Mouse (Mus musculus): ENCODE measurements at regions not wholly inside any gene's neighbourhood (a gene's known extent, or its start where the extent isn't known, plus 50 kb on each side); places are given as distances from the start of the nearest gene placed in this dataset.
"Not testable (repeated sequence)": the region's sequence is repeated elsewhere in the genome, so short reads cannot be mapped to it uniquely, and the experiment has no call there.

DNA sequence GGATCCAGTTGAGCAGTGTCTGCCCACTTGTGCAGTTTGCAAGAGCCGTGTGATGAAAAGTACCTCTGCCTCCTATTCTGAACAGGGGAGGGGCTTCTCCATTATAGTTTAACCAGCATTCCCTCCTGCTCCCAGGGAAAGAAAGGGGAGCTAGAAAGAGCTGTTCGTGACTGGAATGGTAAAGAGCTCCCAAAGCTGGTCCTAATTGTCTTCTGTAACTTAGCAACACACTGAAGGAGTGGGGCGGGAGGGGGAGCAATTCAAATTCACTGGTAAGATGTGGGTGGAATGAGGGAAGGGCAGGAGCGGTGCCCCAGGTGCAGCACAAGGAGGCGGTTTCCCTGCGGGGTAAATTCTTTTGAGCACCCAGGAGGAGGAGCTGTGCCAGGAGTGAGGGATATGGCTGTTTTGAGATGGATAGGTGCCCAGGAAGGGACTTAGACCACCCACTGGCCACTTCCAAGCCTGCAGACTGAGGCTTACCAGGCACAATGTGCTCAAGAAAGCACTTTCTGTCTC lies 79.5 kb upstream of the Spata13 start:
- H3K27me3 ChIP-seq = no peaks in the 10 kb centered on the region
- H3K36me3 ChIP-seq = no peaks in the 10 kb centered on the region
- H3K4me3 ChIP-seq = no peak overlapping the region
- H3K9me3 ChIP-seq = no peaks in the 10 kb centered on the region
- H3K27ac ChIP-seq = no peak overlapping the region
- no peak overlapping the region for H3K4me2 ChIP-seq
- 16% methylated on average over 6 of the region's 6 CpGs for WGBS
- no peak for ATAC-seq (ENCODE audit: insufficient number of reproducible peaks, low FRiP score, low TSS enrichment, low read depth)
- H3K9ac ChIP-seq = no peak overlapping the region
- H3K4me1 ChIP-seq = peaks cover 8% of the 10 kb centered on the region

DNA sequence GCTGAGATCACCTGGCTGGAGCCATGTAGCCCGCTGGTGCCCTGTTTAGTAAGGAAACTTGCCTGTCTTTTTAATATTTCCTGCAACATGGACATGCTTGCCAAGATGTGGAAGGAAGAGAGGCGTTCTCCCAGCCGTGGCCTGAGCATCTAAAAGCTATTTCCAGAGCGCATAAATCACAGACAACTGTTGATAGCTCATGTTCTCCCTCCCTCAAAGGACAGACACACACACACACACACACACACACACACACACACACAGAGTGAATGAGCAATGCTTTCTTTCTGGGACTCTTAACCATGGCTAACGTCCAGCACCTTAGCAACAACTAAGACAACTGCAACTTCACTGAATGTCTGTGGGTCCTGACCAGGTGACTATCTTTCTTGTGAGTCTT lies 77.3 kb upstream of the Spata13 start:
- Histone ChIP-seq H3K9ac (no peak overlapping the region), H3K27me3 (no peaks in the 10 kb centered on the region), H3K36me3 (no peaks in the 10 kb centered on the region), H3K4me2 (no peak overlapping the region), H3K27ac (no peak overlapping the region), H3K9me3 (no peaks in the 10 kb centered on the region), H3K4me1 (peaks cover 8% of the 10 kb centered on the region), H3K4me3 (no peak overlapping the region)
- no peak for ATAC-seq (ENCODE audit: insufficient number of reproducible peaks, low FRiP score, low TSS enrichment, low read depth)
- WGBS = 51% methylated on average over 5 of the region's 5 CpGs

DNA sequence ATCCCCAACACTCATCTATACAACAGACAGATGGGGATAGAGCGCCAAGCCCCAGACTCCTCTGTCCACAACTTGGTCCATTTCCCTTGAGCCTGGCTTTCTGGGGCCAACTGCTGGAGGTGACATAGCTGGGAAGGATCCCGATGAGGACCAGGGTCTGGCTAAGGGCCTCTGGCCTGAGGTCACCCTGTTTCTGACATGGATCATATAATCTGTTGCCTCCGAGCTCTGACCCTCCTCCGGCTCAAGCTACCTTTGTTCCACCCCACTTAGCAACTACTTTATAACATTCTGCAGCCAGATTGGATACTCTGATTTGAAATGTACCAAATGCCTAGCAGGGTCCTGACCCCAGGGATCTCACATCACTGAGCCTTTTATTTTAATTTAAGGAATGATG lies 76.8 kb upstream of the Spata13 start:
- Histone ChIP-seq H3K9ac (no peak overlapping the region), H3K27ac (no peak overlapping the region), H3K27me3 (no peaks in the 10 kb centered on the region), H3K4me1 (peaks cover 8% of the 10 kb centered on the region), H3K4me3 (no peak overlapping the region), H3K4me2 (no peak overlapping the region), H3K36me3 (no peaks in the 10 kb centered on the region), H3K9me3 (no peaks in the 10 kb centered on the region)
- 67% methylated on average over 4 of the region's 4 CpGs for WGBS
- no peak for ATAC-seq (ENCODE audit: insufficient number of reproducible peaks, low FRiP score, low TSS enrichment, low read depth)

DNA sequence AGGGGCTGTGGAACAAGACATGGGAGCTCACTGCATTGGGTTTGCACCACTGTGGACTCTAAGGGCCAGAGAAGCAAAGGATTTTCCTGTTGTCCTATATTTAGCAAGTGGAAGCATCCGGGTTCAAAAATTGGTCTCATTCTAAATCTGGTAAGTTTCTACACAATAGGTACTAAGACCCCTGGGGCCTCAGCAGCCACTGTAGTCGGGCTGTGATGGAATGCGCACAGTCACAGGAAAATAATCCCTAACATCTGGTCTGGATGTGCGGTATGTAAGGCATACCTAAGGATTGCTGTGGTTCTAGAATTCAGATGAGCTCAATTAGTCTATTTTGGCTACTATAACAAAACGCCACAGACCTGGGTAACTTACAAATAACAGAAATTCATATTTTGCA lies 74.4 kb upstream of the Spata13 start:
- no peaks in the 10 kb centered on the region for H3K36me3 ChIP-seq
- 41% methylated on average over 5 of the region's 5 CpGs for WGBS
- no peak overlapping the region for H3K4me2 ChIP-seq
- no peak for ATAC-seq (ENCODE audit: insufficient number of reproducible peaks, low FRiP score, low TSS enrichment, low read depth)
- H3K27me3 ChIP-seq = no peaks in the 10 kb centered on the region
- no peak overlapping the region for H3K4me3 ChIP-seq
- H3K4me1 ChIP-seq = peaks cover 4% of the 10 kb centered on the region
- no peaks in the 10 kb centered on the region for H3K9me3 ChIP-seq
- H3K27ac ChIP-seq = no peak overlapping the region
- H3K9ac ChIP-seq = no peak overlapping the region

DNA sequence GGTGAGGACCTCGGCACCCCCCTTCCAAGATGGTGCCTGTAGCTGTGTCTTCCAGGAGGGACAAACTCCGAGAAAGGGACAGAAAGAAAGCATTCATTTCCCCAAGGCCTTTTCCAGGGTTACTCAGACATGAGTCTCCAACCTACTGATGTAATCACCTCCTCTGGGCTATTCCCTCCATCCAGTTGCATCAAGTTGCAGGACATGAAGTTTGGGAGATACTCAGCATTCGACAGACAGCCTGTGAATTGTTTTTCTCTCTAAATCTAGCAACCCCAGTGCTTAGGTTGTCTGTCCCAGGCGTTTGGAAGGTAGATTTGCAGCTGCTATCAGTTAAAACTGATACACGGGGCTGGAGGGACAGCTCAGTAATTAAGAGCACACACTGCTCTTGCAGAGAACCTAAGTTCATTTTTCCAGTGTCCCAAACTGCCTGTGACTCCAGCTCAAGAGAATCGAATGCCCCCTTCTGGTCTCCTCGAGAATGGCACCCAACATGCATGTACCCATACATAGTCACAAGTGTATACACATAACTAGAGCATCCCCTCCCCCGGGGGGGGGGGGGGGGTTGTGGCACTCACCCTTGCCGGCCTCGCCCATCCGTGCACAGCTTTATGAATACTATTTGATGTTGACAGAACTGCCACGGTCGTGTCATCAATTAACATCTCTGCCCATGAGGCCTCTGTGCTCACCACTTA lies 73.8 kb upstream of the Spata13 start:
- Histone ChIP-seq H3K27me3 (no peaks in the 10 kb centered on the region), H3K27ac (no peak overlapping the region), H3K9ac (no peak overlapping the region), H3K4me2 (no peak overlapping the region), H3K4me3 (no peak overlapping the region), H3K4me1 (no peaks in the 10 kb centered on the region), H3K9me3 (no peaks in the 10 kb centered on the region), H3K36me3 (no peaks in the 10 kb centered on the region)
- no peak for ATAC-seq (ENCODE audit: insufficient number of reproducible peaks, low FRiP score, low TSS enrichment, low read depth)
- WGBS = 72% methylated on average over 13 of the region's 13 CpGs

DNA sequence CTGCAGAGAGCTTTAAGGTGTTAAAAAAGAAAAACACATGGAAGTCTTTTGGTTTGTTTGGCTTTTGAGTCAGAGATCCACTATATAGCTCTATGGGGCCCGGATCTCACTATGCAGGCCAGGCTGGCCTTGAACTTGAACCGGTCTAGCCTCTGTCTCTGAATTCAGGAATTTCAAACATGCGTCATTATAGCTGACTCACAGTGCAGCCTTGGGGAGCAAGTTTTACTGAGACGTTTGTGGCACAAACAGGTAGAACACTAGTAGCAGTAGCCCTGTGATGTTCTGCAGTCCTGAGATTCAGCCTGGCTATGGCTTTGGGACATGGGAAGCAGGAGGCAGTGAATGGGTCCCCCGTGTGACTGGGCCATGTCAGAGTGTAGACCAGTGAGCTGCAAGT lies 57.5 kb upstream of the Spata13 start:
- WGBS = 60% methylated on average over 5 of the region's 5 CpGs

DNA sequence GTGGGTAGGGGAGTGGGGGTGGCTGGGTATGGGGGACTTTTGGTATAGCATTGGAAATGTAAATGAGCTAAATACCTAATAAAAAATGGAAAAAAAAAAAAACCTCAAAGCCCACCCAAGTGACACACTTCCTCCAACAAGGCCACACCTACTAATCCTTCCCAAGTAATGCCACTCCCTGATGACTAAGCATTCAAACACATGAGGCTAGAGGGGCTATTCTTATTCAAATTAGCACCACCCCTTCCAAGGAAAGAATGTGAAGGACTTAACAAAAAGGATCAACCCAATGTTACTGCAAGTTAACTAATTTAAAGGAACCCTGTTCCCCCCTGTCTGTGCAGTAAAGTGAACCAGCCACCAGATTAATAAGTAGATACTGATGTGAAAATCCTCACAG lies 53.7 kb upstream of the Spata13 start:
- H3K9ac ChIP-seq; H3K4me1 ChIP-seq; H3K27ac ChIP-seq; H3K4me3 ChIP-seq; H3K36me3 ChIP-seq; H3K27me3 ChIP-seq; H3K9me3 ChIP-seq; H3K4me2 ChIP-seq; ATAC-seq (ENCODE audit: insufficient number of reproducible peaks, low FRiP score, low TSS enrichment, low read depth): not testable (repeated sequence)

More for the DNA sequence above, 57.5 kb upstream of the Spata13 start:
- no peaks in the 10 kb centered on the region for H3K4me1 ChIP-seq
- no peak overlapping the region for H3K4me3 ChIP-seq
- ATAC-seq (ENCODE audit: insufficient number of reproducible peaks, low FRiP score, low TSS enrichment, low read depth) = no peak
- no peak overlapping the region for H3K9ac ChIP-seq
- H3K27me3 ChIP-seq = no peaks in the 10 kb centered on the region
- no peaks in the 10 kb centered on the region for H3K36me3 ChIP-seq
- no peaks in the 10 kb centered on the region for H3K9me3 ChIP-seq
- H3K4me2 ChIP-seq = no peak overlapping the region
- no peak overlapping the region for H3K27ac ChIP-seq
